Mouse (Mus musculus) liver, adult 2 months (tissue): ENCODE measurements around the gene Magea8. TPM values are rescaled to one million over a fixed set of nuclear protein-coding genes. Genes with fewer than 3 reads are reported as not detected.
"Not testable (repeated sequence)": the region's sequence is repeated elsewhere in the genome, so short reads cannot be mapped to it uniquely, and the experiment has no call there.

Source experiments
- DNase-seq: peaks from one replicate; pipeline ENCODE4 v3.0.0-alpha.2; 2011; ENCODE audit warnings: low read depth, low spot score; ENCODE audit errors: extremely low read depth
- H3K27ac ChIP-seq: fragments of 200-500 bp; replicated peaks from 2 replicates; pipeline ENCODE4 v1.5.1; 2012; ENCODE audit warnings: low read depth, mild to moderate bottlenecking, control low read depth, inconsistent platforms, low read length; ENCODE audit not compliant: insufficient read depth
- H3K27me3 ChIP-seq: fragments of 200-500 bp; 2 replicates; pipeline ENCODE4 v1.6.1; 2012; ENCODE audit warnings: mild to moderate bottlenecking, moderate library complexity, low read length, inconsistent platforms; ENCODE audit not compliant: control insufficient read depth, insufficient read depth
- H3K36me3 ChIP-seq: fragments of 200-500 bp; 2 replicates; pipeline ENCODE4 v1.6.1; 2012; ENCODE audit warnings: low read length, inconsistent platforms; ENCODE audit not compliant: control insufficient read depth, insufficient read depth
- H3K4me1 ChIP-seq: fragments of 200-500 bp; 2 replicates; pipeline ENCODE4 v1.6.1; 2011; ENCODE audit warnings: low read length; ENCODE audit not compliant: control insufficient read depth, insufficient read depth
- H3K4me3 ChIP-seq: fragments of 200-500 bp; 2 replicates; pipeline ENCODE4 v1.5.1; 2011; ENCODE audit warnings: low read depth, mild to moderate bottlenecking, control low read depth, low read length, moderate library complexity; ENCODE audit not compliant: insufficient read depth
- H3K79me2 ChIP-seq: fragments of 200-500 bp; 2 replicates; pipeline ENCODE4 v1.6.1; 2012; ENCODE audit warnings: inconsistent platforms, mild to moderate bottlenecking, low read length, moderate library complexity; ENCODE audit not compliant: control insufficient read depth, insufficient read depth
- H3K9ac ChIP-seq: fragments of 200-500 bp; 2 replicates; pipeline ENCODE4 v1.6.1; 2012; ENCODE audit warnings: low read depth, mild to moderate bottlenecking, control low read depth, inconsistent platforms, low read length
- WGBS: fragments of 180-500 bp; shearing (Covaris S2); methylation state at CpG from one replicate; pipeline ENCODE4 v1.1.7; 2018; 5-methylcytosine and 5-hydroxymethylcytosine counted together
- polyA plus RNA-seq: library from polyadenylated mRNA; depleted of rRNA; stranded (reverse); fragments of >200 nt; gene quantifications from 2 replicates; pipeline ENCODE4 v1.2.3, GENCODE M21; 2012; rRNA removed
- total RNA-seq: library from RNA; depleted of rRNA; stranded (reverse); fragments of >200 nt; gene quantifications from 2 replicates; pipeline ENCODE4 v1.2.3, GENCODE M21; 2014; rRNA removed

Gene Magea8
- not detected in 2 replicates for total RNA-seq
- polyA plus RNA-seq = not detected in 2 replicates

DNA sequence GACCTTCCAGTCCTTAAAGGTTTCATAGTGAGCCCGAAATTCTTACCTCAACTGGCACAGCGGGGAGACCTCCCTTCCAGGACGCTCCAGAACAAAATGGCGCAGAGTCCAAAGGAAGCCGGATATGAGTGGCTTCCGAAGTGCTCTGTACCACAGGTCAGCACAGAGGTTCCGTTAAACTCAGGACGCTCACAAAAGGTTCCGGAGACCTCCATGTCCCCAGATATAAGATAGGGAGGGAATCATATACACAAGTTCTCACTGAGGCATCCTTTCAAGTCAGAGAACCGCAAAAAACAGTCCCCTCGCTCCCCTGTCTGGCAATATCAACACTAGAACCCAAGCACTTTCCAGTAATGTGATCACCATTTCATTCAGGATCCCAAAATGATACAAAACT lies at the start of gene Magea8:
Gene Magea8, minus strand, starts transcription at position 101 of the 400 bp plus-strand sequence.
- DNase-seq, H3K4me3 ChIP-seq, H3K27me3 ChIP-seq, H3K27ac ChIP-seq, H3K4me1 ChIP-seq, H3K9ac ChIP-seq, H3K79me2 ChIP-seq, H3K36me3 ChIP-seq: not testable (repeated sequence)
- WGBS = 84% methylated on average over 11 of the region's 11 CpGs

DNA sequence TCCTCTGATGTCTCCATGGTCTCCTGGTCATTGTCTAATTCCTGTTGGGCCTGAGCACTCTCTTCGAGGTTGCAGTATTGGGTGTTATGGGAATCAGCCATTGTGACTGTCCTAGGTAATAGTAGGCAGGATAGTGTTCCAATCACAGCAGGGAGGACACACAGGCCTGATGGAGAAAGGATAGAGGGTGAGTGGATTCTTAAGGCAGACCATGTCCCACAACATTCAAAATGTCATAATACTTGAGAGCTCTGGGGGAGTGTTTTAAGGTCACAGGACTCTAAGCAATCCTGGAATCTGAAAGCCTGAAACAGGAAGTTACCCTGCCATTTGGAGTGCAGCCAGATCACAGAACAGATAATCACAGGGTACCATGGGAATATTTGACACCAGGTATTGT lies 46.2 kb downstream of the Magea8 start, which contains the start of gene Magea3:
Gene Magea3, minus strand, starts transcription at position 101 of the 400 bp plus-strand sequence.
- H3K9ac ChIP-seq, DNase-seq, H3K27me3 ChIP-seq, H3K79me2 ChIP-seq, H3K4me1 ChIP-seq, H3K36me3 ChIP-seq, H3K27ac ChIP-seq, H3K4me3 ChIP-seq: not testable (repeated sequence)
- 21% methylated on average over 1 of the region's 1 CpGs for WGBS

DNA sequence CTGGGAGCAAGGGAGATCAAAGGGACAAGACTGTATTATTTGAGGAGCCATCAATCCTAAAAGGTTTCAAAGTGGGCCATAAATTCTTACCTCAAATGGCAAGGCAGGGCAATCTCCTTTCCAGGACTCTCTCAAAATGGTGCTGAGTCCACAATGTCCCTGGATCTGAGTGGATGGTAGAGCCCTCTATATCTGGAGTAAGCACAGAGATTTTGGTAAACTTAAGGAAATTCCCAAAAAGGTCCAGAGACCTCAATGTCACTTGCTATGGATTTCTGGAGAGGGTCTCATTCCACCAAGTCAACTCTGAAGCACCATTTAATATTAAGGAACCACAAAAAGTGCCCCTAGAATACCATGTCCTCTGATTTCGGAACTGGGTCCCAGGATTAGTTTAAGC lies 59.8 kb downstream of the Magea8 start, which contains the start of gene Magea6:
Gene Magea6, minus strand, starts transcription at position 101 of the 400 bp plus-strand sequence.
- H3K79me2 ChIP-seq, H3K4me3 ChIP-seq, H3K27me3 ChIP-seq, H3K4me1 ChIP-seq, H3K9ac ChIP-seq, H3K27ac ChIP-seq, DNase-seq, H3K36me3 ChIP-seq: not testable (repeated sequence)
- WGBS = 71% methylated on average over 1 of the region's 1 CpGs

Other genes with a start within 250 kb of the Magea8 start
- gene Cldn34b1, start 105.6 kb downstream of the Magea8 start, total RNA-seq = not detected in 2 replicates
- not detected in 2 replicates for gene Cldn34b1, start 105.6 kb downstream of the Magea8 start, polyA plus RNA-seq
- not detected in 2 replicates for gene Magea6, start 59.9 kb downstream of the Magea8 start, total RNA-seq
- gene Magea6, start 59.9 kb downstream of the Magea8 start, polyA plus RNA-seq = not detected in 2 replicates
- gene Magea3, start 46.3 kb downstream of the Magea8 start, total RNA-seq = not detected in 2 replicates
- gene Magea3, start 46.3 kb downstream of the Magea8 start, polyA plus RNA-seq = not detected in 2 replicates
- not detected in 2 replicates for gene Magea5, start 67.3 kb upstream of the Magea8 start, total RNA-seq
- not detected in 2 replicates for gene Magea5, start 67.3 kb upstream of the Magea8 start, polyA plus RNA-seq
- gene Magea1, start 93.9 kb upstream of the Magea8 start, total RNA-seq = not detected in 2 replicates
- gene Magea1, start 93.9 kb upstream of the Magea8 start, polyA plus RNA-seq = not detected in 2 replicates
- gene Magea2, start 97.8 kb upstream of the Magea8 start, total RNA-seq = not detected in 2 replicates
- not detected in 2 replicates for gene Magea2, start 97.8 kb upstream of the Magea8 start, polyA plus RNA-seq
- not detected in 2 replicates for gene Cldn34b2, start 132.6 kb upstream of the Magea8 start, total RNA-seq
- gene Cldn34b2, start 132.6 kb upstream of the Magea8 start, polyA plus RNA-seq = not detected in 2 replicates
- 95.3 and 113 TPM in 2 replicates for gene Sat1, start 220.6 kb upstream of the Magea8 start, total RNA-seq
- 14.5 and 21.9 TPM in 2 replicates for gene Sat1, start 220.6 kb upstream of the Magea8 start, polyA plus RNA-seq